Mouse (Mus musculus): ENCODE measurements around the gene Klf9. TPM values are rescaled to one million over a fixed set of nuclear protein-coding genes. Genes with fewer than 3 reads are reported as not detected.

Klf9 gene
- polyA plus RNA-seq (2014; fragmentation: Illumina TruSeq; extraction: RNeasy Lipid Tissue Mini Kit (QIAGEN cat#74804); ENCODE audit: low read depth, low replicate concordance) = 188 TPM

DNA sequence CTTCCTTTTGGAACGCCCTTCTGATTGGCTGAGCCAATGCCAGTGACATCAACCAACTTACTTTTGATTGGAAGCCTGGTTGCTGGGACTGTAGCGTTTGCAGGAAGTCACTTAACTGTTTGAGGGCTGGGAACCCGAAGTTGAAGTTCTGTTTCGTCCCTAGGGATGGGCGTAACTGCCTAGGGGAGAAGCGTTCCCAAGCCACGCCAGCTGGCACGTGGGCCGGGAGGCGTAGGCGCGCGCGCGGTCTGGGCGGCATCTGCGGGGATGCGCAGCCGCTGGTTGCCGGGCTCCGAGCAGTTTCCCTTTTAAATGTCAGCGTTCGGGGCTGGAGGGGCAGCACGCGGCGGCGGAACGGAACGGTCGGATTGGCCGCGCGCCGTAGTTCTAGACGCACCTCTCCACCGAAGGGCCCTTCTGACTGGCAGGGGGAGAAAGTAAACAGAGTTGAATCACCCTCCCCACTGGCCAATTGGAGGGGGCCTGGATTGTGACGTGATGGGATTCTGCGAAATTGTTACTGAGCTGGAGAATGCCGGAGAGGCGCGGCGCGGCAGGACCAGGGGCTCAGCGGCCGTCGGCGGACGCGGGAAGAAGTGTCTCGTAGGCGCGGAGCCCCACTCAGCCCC lies at the start of gene Klf9:
TSS of gene Klf9 (plus strand) at position 538 of the 629 bp plus-strand sequence.

Other genes starting within 250 kb of the Klf9 start
- 104 TPM for gene Smc5, start 132.7 kb downstream of the Klf9 start, polyA plus RNA-seq (2014; fragmentation: Illumina TruSeq; extraction: RNeasy Lipid Tissue Mini Kit (QIAGEN cat#74804); ENCODE audit: low read depth, low replicate concordance)

Measured in sigmoid colon, adult 10 weeks (tissue).